Mouse (Mus musculus) 3T3-L1 (cell line): ENCODE data around the gene Olfr420.

Experiments used
- DNase-seq: peaks from one replicate; pipeline ENCODE4 v3.0.0-alpha.2; 2015; ENCODE audit warnings: low read depth, low spot score

The Olfr420 gene

GRCm38 (mm10) chr1:174155333-174155732 is at the start of gene Olfr420:
Gene Olfr420, plus strand, starts transcription at chr1:174155633.
- no peak for DNase-seq

GRCm38 (mm10) chr1:174121062-174121461 is 34.4 kb upstream of the Olfr420 start, which contains the start of gene Olfr231:
Gene Olfr231, minus strand, starts transcription at chr1:174121162.
- DNase-seq = no peak

- no peak for DNase-seq
Measured at GRCm38 (mm10) chr1:174131217-174131616, 24.2 kb upstream of the Olfr420 start, which contains the start of gene Olfr424. Gene Olfr424, plus strand, starts transcription at chr1:174131517.

- no peak for DNase-seq
Measured at GRCm38 (mm10) chr1:174131999-174132398, 23.4 kb upstream of the Olfr420 start.

- no peak for DNase-seq
Measured at GRCm38 (mm10) chr1:174141384-174141783, 14.0 kb upstream of the Olfr420 start.

GRCm38 (mm10) chr1:174146696-174147095 is 8.7 kb upstream of the Olfr420 start:
- no peak for DNase-seq

GRCm38 (mm10) chr1:174149289-174149688 is 6.1 kb upstream of the Olfr420 start:
- DNase-seq = no peak

- no peak for DNase-seq
Measured at GRCm38 (mm10) chr1:174157622-174158021, 2.2 kb downstream of the Olfr420 start.

- DNase-seq = no peak
Measured at GRCm38 (mm10) chr1:174158512-174158911, 3.1 kb downstream of the Olfr420 start.

- DNase-seq = no peak
Measured at GRCm38 (mm10) chr1:174159095-174159494, 3.7 kb downstream of the Olfr420 start.

- peak; percentile 6 for DNase-seq
Measured at GRCm38 (mm10) chr1:174169024-174169423, 13.6 kb downstream of the Olfr420 start.

- no peak for DNase-seq
Measured at GRCm38 (mm10) chr1:174170706-174171501, 15.5 kb downstream of the Olfr420 start.

GRCm38 (mm10) chr1:174171537-174171936 is 16.1 kb downstream of the Olfr420 start:
- DNase-seq = no peak

GRCm38 (mm10) chr1:174172605-174173004 is 17.2 kb downstream of the Olfr420 start, which contains the start of gene Spta1:
Gene Spta1, plus strand, starts transcription at chr1:174172776.
- no peak for DNase-seq

GRCm38 (mm10) chr1:174204699-174205098 is 49.3 kb downstream of the Olfr420 start:
- DNase-seq = no peak
